Mouse (Mus musculus) gastrocnemius, postnatal 4 days (tissue): Measurements from ENCODE around the gene Mllt6. TPM values are rescaled to one million over a fixed set of nuclear protein-coding genes. Genes with fewer than 3 reads are reported as not detected.
"Not testable (repeated sequence)": the region's sequence is repeated elsewhere in the genome, so short reads cannot be mapped to it uniquely, and the experiment has no call there.

Source experiments
- DNase-seq, 2 experiments: peaks; one replicate each; pipeline ENCODE4 v3.0.0; 2021 to 2022; ENCODE audit warnings: low spot score in 2 of 2, mixed read lengths in 2 of 2
- total RNA-seq, 2 experiments: library from RNA; stranded (reverse); gene quantifications; 2 replicates each; pipeline ENCODE4 v1.2.3; 2021

The Mllt6 gene
- total RNA-seq, 2 experiments from 2014 or later = 30.8 to 32.1 TPM

DNA sequence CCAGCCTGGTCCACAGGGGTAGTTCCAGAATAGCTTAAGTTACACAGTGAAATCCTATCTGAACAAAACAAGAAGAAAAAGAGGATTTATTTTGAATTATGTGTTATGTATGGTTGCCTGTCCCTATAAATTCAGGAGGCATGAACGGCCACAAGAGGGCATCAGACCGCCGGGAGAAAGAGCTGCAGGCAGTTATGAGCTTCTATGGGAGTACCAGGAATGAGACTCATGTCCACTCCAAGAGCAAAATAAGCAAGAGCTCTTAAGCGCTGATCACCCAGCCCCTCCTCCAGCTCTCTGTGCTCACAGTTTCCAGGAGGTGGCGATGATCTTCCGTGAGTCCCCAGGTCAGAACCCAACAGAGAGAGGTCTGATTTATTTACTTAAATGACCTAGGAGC, 18.4 kb upstream of the Mllt6 start:
- DNase-seq = peak in 1 of 2 experiments; percentile 55

DNA sequence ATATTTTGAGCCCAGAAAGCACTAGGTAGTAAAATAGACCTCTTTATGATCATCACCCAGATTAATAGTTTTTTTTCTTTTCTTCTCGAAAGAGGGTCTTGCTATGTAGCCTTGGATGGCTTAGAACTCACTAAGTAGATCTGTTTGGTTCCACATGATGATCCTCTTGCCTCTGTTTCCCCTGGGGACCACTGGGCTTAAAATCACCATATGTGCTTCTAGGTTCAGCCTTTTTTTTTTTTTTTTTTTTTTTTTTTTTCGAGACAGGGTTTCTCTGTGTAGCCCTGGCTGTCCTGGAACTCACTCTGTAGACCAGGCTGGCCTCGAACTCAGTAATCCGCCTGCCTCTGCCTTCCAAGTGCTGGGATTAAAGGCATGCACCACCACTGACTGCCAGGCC, 14.7 kb upstream of the Mllt6 start:
- DNase-seq = not testable (repeated sequence)

DNA sequence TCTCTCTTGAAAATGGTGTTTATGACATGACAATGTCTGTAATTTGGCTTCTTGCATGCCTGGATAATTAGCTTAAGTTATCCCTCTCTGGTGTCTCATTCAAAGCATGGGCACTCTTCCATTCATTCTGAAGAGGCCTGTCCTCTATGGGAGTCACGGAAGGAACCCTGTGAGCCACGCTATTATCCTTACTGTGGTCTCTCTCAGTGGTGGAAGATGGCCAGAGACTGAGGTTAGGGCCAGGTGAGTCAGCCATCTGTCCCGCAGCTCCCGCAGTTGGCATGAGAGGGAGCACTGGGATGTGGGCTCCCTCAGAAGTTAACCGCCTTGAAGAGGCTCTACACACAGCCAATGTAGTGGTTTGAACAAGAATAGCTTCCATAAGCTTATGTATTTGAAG, 12.9 kb upstream of the Mllt6 start:
- DNase-seq = no peak

DNA sequence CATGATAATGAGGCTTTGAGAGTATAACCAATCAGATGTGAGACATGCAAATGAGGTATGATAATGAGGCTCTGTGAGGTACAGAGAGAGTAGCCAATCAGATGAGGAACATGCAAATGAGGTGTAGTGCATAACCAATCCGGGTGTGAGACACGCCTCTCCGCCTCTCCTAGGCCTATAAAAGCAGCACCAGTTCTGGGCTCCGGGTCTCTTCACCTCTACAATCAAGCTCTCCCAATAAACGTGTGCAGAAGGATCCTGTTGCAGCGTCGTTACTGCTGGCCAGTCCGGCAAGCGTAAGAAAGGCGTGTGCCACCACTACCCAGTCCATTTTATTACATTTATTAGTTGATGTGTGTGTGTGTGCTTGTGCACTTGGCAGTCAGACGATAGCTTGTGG, 9.8 kb upstream of the Mllt6 start:
- not testable (repeated sequence) for DNase-seq

DNA sequence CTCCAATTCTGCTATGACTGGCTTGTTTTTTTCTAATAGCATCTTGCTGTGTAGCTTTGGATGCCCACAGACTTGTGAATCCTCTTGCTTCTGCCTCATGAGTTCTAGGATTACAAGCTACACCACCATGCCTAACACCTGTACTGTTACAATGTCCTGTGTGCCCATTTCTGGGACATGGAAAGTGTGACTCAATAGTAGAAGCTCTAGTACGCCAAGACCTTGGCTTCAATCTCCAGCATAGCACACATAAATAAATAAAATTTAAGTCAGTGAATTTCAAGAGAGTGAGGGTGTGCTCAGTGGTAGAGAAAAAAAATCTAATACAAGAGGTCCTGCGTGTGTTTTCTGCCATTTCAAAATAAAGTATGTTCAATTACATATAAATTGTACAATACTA, 9.0 kb upstream of the Mllt6 start:
- DNase-seq = no peak

- DNase-seq = no peak
Observed at GRCm38 (mm10) chr11:97656269-97656971, 6.8 kb upstream of the Mllt6 start.

DNA sequence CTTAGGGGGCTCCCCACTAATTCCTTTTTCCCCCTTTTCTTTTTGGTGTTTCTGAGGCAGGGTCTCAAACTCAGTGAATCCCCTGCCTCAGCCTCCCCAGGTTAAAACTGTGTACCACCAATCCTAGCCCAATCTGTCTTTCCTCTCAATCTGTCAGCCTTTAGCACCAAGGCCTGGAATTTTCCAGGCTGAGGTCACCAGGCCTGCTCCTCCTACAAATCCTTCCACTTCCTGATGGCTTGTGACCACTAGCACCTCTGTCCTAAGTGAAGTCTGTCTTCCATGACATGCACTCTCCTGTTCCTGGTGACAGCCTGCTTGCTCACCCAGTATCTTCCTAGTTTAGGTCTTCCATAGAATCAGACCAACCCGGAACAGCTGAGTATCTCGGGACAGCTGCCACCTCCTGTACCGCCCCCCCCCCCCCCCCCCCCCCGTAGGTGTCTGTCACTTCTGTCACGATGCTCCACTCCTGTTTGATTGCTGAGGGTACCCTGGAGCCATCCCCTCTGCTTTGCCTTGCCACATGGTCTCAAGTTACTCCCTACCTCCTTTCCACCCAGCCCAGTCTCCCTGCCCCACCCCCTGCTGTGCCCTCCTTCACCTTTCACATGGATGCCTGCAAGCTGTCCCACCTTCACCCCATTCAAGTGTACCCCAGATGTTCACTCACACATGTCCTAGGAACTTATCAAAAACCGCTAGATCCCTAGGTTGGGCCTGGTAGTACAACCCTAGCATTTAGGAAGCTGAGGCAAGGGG, 5.8 kb upstream of the Mllt6 start:
- no peak for DNase-seq

- not testable (repeated sequence) for DNase-seq
Observed at GRCm38 (mm10) chr11:97657967-97658366, 5.2 kb upstream of the Mllt6 start.

DNA sequence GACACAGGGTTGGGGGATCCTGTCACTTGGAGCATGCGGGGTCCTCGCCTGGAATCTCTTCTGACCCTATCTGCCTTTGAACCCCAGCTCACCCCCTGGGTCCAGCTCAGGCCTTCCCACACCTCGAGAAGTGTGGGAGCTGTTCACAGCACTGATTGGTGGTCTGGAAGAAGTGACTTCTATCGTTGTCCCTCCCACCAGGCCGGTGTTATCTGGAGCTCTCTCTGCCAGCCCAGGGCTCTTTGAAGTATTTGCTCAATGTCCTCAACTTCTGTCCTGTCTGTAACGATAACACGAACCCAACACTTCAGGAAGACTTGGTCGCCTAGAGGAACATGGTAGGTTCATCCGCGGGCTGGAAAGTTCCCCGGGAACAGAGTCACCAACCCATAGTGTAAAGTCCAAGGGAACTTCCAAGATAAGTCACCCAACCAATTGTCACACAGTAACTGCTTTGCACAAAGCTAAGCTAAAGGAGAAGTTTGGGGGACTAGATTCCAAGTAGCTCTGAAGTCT, 4.4 kb upstream of the Mllt6 start:
- no peak for DNase-seq

GRCm38 (mm10) chr11:97659267-97659989, 3.8 kb upstream of the Mllt6 start:
- no peak for DNase-seq

GRCm38 (mm10) chr11:97659990-97660714, 3.1 kb upstream of the Mllt6 start:
- DNase-seq = peak; percentile 51 to 78

GRCm38 (mm10) chr11:97660734-97661647, 2.2 kb upstream of the Mllt6 start:
- no peak for DNase-seq

GRCm38 (mm10) chr11:97661648-97662133, 1.5 kb upstream of the Mllt6 start:
- DNase-seq = no peak

GRCm38 (mm10) chr11:97662207-97662892, 864 bp upstream of the Mllt6 start:
- DNase-seq = no peak

DNA sequence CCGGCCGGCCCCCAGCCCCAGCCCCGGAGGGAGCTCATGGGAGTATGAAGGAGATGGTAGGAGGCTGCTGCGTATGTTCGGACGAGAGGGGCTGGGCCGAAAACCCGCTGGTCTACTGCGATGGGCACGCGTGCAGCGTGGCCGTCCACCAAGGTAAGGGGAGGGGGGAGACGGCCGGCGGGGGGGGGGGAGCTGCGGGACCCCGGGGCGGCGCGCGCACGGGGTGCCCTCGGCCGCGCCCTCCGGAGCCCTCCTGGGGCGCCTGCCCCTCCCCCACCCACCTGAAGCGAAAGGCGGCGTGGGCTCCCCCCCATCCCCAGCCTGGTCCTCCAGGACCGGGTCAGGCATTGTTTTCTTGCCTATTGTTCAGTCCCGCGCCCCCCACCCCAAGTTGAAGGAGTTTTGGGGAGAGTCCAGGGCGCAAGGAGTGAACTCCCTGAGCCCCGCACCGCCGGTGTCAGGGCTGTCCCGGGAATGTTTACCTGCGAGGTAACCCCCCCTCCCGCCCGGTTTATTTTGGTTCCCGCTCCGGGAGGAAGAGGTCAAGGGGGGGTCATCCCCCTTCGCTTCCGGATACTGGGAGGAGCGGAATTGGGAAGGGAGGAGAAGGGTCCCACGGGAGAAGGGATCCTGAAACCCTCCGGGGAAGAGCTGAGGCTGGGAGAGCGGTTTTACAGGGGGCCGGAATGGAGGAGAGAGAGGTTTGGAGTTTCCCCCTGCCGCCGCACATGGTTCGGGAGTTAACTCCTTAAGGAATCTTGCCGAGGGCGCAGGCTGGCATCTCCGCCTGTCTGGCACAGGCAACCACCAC, 519 bp downstream of the Mllt6 start:
- DNase-seq = no peak

GRCm38 (mm10) chr11:97664339-97664665, 1.1 kb downstream of the Mllt6 start:
- DNase-seq = no peak

- no peak for DNase-seq
Observed at GRCm38 (mm10) chr11:97664771-97665240, 1.6 kb downstream of the Mllt6 start.

GRCm38 (mm10) chr11:97665431-97665830, 2.2 kb downstream of the Mllt6 start:
- DNase-seq = no peak
